Mouse (Mus musculus) cerebellum, postnatal 4 days (tissue): ENCODE measurements around the gene Mblac2.
A peak's percentile ranks its signal among the peaks of the same experiment; 100 is the strongest.
"Not testable (repeated sequence)": the region's sequence is repeated elsewhere in the genome, so short reads cannot be mapped to it uniquely, and the experiment has no call there.

ENCODE experiments used
- DNase-seq, 2 experiments: peaks; one replicate each; pipeline ENCODE4 v3.0.0; 2022; ENCODE audit warnings: low spot score in 2 of 2, mixed read lengths in 1 of 2

Mblac2 gene

GRCm38 (mm10) chr13:81710775-81711545 lies at the start of gene Mblac2, which contains the start of gene Polr3g:
Mblac2 (plus strand) TSS chr13:81711341.
Polr3g (minus strand) TSS chr13:81711013.
- peak; percentile 89 to 96 for DNase-seq

GRCm38 (mm10) chr13:81663566-81664330 lies 47.4 kb upstream of the Mblac2 start:
- no peak for DNase-seq

- no peak for DNase-seq
Measured at GRCm38 (mm10) chr13:81664331-81664698, 46.8 kb upstream of the Mblac2 start.

- DNase-seq, result no peak
Measured at GRCm38 (mm10) chr13:81667713-81668112, 43.4 kb upstream of the Mblac2 start.

GRCm38 (mm10) chr13:81675333-81675732 lies 35.8 kb upstream of the Mblac2 start:
- no peak for DNase-seq

- no peak for DNase-seq
Measured at GRCm38 (mm10) chr13:81683107-81683506, 28.0 kb upstream of the Mblac2 start.

- DNase-seq, result no peak
Measured at GRCm38 (mm10) chr13:81684258-81684657, 26.9 kb upstream of the Mblac2 start.

GRCm38 (mm10) chr13:81684884-81685283 lies 26.3 kb upstream of the Mblac2 start:
- DNase-seq, result no peak

GRCm38 (mm10) chr13:81689587-81689986 lies 21.6 kb upstream of the Mblac2 start:
- no peak for DNase-seq

GRCm38 (mm10) chr13:81690477-81690876 lies 20.7 kb upstream of the Mblac2 start:
- DNase-seq, result no peak

- DNase-seq, result no peak
Measured at GRCm38 (mm10) chr13:81691606-81692005, 19.5 kb upstream of the Mblac2 start.

GRCm38 (mm10) chr13:81694446-81694845 lies 16.7 kb upstream of the Mblac2 start:
- no peak for DNase-seq

GRCm38 (mm10) chr13:81703148-81703547 lies 8.0 kb upstream of the Mblac2 start:
- DNase-seq, result no peak

- no peak for DNase-seq
Measured at GRCm38 (mm10) chr13:81703621-81704020, 7.5 kb upstream of the Mblac2 start.

- DNase-seq, result no peak
Measured at GRCm38 (mm10) chr13:81706311-81706710, 4.8 kb upstream of the Mblac2 start.

GRCm38 (mm10) chr13:81709805-81710204 lies 1.3 kb upstream of the Mblac2 start:
- no peak for DNase-seq

- DNase-seq, result no peak
Measured at GRCm38 (mm10) chr13:81710266-81710665, 875 bp upstream of the Mblac2 start.

GRCm38 (mm10) chr13:81711546-81712371 lies 618 bp downstream of the Mblac2 start:
- DNase-seq, result peak; percentile 22 to 36

GRCm38 (mm10) chr13:81713896-81714295 lies 2.8 kb downstream of the Mblac2 start:
- DNase-seq, result no peak

GRCm38 (mm10) chr13:81728141-81728540 lies 17.0 kb downstream of the Mblac2 start:
- not testable (repeated sequence) for DNase-seq

GRCm38 (mm10) chr13:81729102-81729501 lies 18.0 kb downstream of the Mblac2 start:
- no peak for DNase-seq

- no peak for DNase-seq
Measured at GRCm38 (mm10) chr13:81730362-81730761, 19.2 kb downstream of the Mblac2 start.
